In genomic region chr8:106226589-106226988, GRCm38 (mm10) we compare ENCODE assay signal across 8 mouse cellular contexts. TPM values are rescaled to one million over a fixed set of nuclear protein-coding genes. Genes with fewer than 3 reads are reported as not detected.
DNase-seq lines count a peak whose midpoint lies in the region; ATAC-seq lines count a peak whose summit lies in the region.

No protein-coding gene starts in this region.

- DNase-seq in forebrain, embryonic 11.5 days (ENCODE audit: low spot score): peak; percentile 72
- DNase-seq in neural tube, embryonic 10.5 days (ENCODE audit: extremely low spot score, low spot score): peak; percentile 58
- peak; percentile 46 for DNase-seq in c-Kit-negative CD71-positive TER-119-positive erythroid progenitor cells, embryonic 14.5 days (ENCODE audit: low read depth, low spot score)
- peak; percentile 46 to 49 for DNase-seq in left cerebral cortex, postnatal 25 days (ENCODE audit: low spot score in 2 of 2)
- DNase-seq in retina, postnatal 1 day: peak; percentile 73

- H3K4me1 ChIP-seq in forebrain, embryonic 11.5 days (replicated peaks; ENCODE audit: control insufficient read depth, insufficient read depth, low read length): no peaks in the 10 kb centered on the region
- no peaks in the 10 kb centered on the region for H3K4me1 ChIP-seq in forebrain, embryonic 13.5 days
- no peaks in the 10 kb centered on the region for H3K4me1 ChIP-seq in neural tube, embryonic 15.5 days

- no peak overlapping the region for H3K27ac ChIP-seq in forebrain, embryonic 11.5 days (ENCODE audit: low read depth, low read length)
- H3K27ac ChIP-seq in forebrain, embryonic 13.5 days: no peak overlapping the region
- no peak overlapping the region for H3K27ac ChIP-seq in neural tube, embryonic 15.5 days (replicated peaks)

- H3K4me3 ChIP-seq in forebrain, embryonic 11.5 days (ENCODE audit: low read depth, low read length): no peak overlapping the region
- H3K4me3 ChIP-seq in forebrain, embryonic 13.5 days: no peak overlapping the region
- H3K4me3 ChIP-seq in neural tube, embryonic 15.5 days (replicated peaks): no peak overlapping the region

- no peak overlapping the region for H3K4me2 ChIP-seq in forebrain, embryonic 11.5 days (ENCODE audit: low read depth, low read length, severe bottlenecking)
- H3K4me2 ChIP-seq in forebrain, embryonic 13.5 days: no peak overlapping the region
- H3K4me2 ChIP-seq in neural tube, embryonic 15.5 days: no peak overlapping the region

- 48% methylated on average over 9 of the region's 9 CpGs for WGBS in forebrain, embryonic 11.5 days
- 43% methylated on average over 9 of the region's 9 CpGs for WGBS in forebrain, embryonic 13.5 days
- 45% methylated on average over 9 of the region's 9 CpGs for WGBS in neural tube, embryonic 15.5 days

- H3K27me3 ChIP-seq in forebrain, embryonic 11.5 days (ENCODE audit: control insufficient read depth, insufficient read depth, low read length): no peaks in the 10 kb centered on the region
- H3K27me3 ChIP-seq in forebrain, embryonic 13.5 days: no peaks in the 10 kb centered on the region
- H3K27me3 ChIP-seq in neural tube, embryonic 15.5 days (replicated peaks): no peaks in the 10 kb centered on the region

- H3K9me3 ChIP-seq in forebrain, embryonic 11.5 days (ENCODE audit: control insufficient read depth, low read length): no peaks in the 10 kb centered on the region
- no peaks in the 10 kb centered on the region for H3K9me3 ChIP-seq in forebrain, embryonic 13.5 days (replicated peaks)
- H3K9me3 ChIP-seq in neural tube, embryonic 15.5 days (replicated peaks): no peaks in the 10 kb centered on the region

- H3K36me3 ChIP-seq in forebrain, embryonic 11.5 days (ENCODE audit: control insufficient read depth, insufficient read depth, low read length): peaks cover 7% of the 10 kb centered on the region; the same call in 1 of the 2 replicates
- peaks cover 86% of the 10 kb centered on the region for H3K36me3 ChIP-seq in forebrain, embryonic 13.5 days (ENCODE audit: poor library complexity, severe bottlenecking)
- H3K36me3 ChIP-seq in neural tube, embryonic 15.5 days: peaks cover 64% of the 10 kb centered on the region

- intact Hi-C loops in left cerebral cortex, postnatal 25 days (cut with DNase I): loop anchor here (2.0 kb wide), 1 partner anchor 86 kb away; no protein-coding TSS in a partner anchor

- ATAC-seq in forebrain, embryonic 11.5 days (replicated peaks; ENCODE audit: low FRiP score): no peak
- no peak for ATAC-seq in forebrain, embryonic 13.5 days
- no peak for ATAC-seq in neural tube, embryonic 15.5 days (ENCODE audit: low FRiP score)
- peak; percentile 79 for ATAC-seq in erythroid progenitor cell, adult 5-6 weeks (replicated peaks; ENCODE audit: low FRiP score, poor library complexity, severe bottlenecking)

- H3K9ac ChIP-seq in forebrain, embryonic 11.5 days (ENCODE audit: low read length): no peak overlapping the region
- H3K9ac ChIP-seq in forebrain, embryonic 13.5 days: no peak overlapping the region
- H3K9ac ChIP-seq in neural tube, embryonic 15.5 days (replicated peaks): no peak overlapping the region

RNA-seq across cellular contexts. Expression of gene Prmt7, which starts 15.9 kb away (rescaled TPM):
- 68.8 and 73.1 TPM in 2 replicates for polyA plus RNA-seq in forebrain, embryonic 11.5 days (2014; fragmentation: Nextera tagmentation; extraction: Ambion mirVana)
- polyA plus RNA-seq in forebrain, embryonic 13.5 days (2015; fragmentation: Nextera tagmentation; extraction: Ambion mirVana): 50.4 and 57.8 TPM in 2 replicates
- polyA plus RNA-seq in neural tube, embryonic 15.5 days (2015; fragmentation: Nextera tagmentation; extraction: Ambion mirVana): 65.5 and 66.5 TPM in 2 replicates
- 0.84 and 1.8 TPM in 2 replicates for total RNA-seq in erythroid progenitor cell, adult 5-6 weeks (2015; ENCODE audit: low replicate concordance)
- 3.7 and 6.3 TPM in 2 replicates for total RNA-seq in erythroid progenitor cell, adult 5-6 weeks (2017; ENCODE audit: low replicate concordance)
- 10 to 100 TPM; 34.4 to 37.6 TPM for total RNA-seq in left cerebral cortex, postnatal 25 days (2021)

RNA-seq across cellular contexts. Expression of gene Slc7a6os, which starts 15.9 kb away (rescaled TPM):
- polyA plus RNA-seq in forebrain, embryonic 11.5 days (2014; fragmentation: Nextera tagmentation; extraction: Ambion mirVana): 44.1 and 46.8 TPM in 2 replicates
- 37.8 and 39.5 TPM in 2 replicates for polyA plus RNA-seq in forebrain, embryonic 13.5 days (2015; fragmentation: Nextera tagmentation; extraction: Ambion mirVana)
- 36.2 and 36.8 TPM in 2 replicates for polyA plus RNA-seq in neural tube, embryonic 15.5 days (2015; fragmentation: Nextera tagmentation; extraction: Ambion mirVana)
- 32.7 and 42.5 TPM in 2 replicates for total RNA-seq in erythroid progenitor cell, adult 5-6 weeks (2015; ENCODE audit: low replicate concordance)
- total RNA-seq in erythroid progenitor cell, adult 5-6 weeks (2017; ENCODE audit: low replicate concordance): 22.3 and 27.6 TPM in 2 replicates
- 10 to 100 TPM; 24.2 to 29.5 TPM for total RNA-seq in left cerebral cortex, postnatal 25 days (2021)

RNA-seq across cellular contexts. Expression of gene Slc7a6, which starts 57.9 kb away (rescaled TPM):
- 103 and 106 TPM in 2 replicates for polyA plus RNA-seq in forebrain, embryonic 11.5 days (2014; fragmentation: Nextera tagmentation; extraction: Ambion mirVana)
- polyA plus RNA-seq in forebrain, embryonic 13.5 days (2015; fragmentation: Nextera tagmentation; extraction: Ambion mirVana): 77.2 and 77.9 TPM in 2 replicates
- 55.6 and 61.5 TPM in 2 replicates for polyA plus RNA-seq in neural tube, embryonic 15.5 days (2015; fragmentation: Nextera tagmentation; extraction: Ambion mirVana)
- 1.4 and 3.4 TPM in 2 replicates for total RNA-seq in erythroid progenitor cell, adult 5-6 weeks (2015; ENCODE audit: low replicate concordance)
- 2.0 and 2.2 TPM in 2 replicates for total RNA-seq in erythroid progenitor cell, adult 5-6 weeks (2017; ENCODE audit: low replicate concordance)
- 10 to 100 TPM; 27.6 to 32.4 TPM for total RNA-seq in left cerebral cortex, postnatal 25 days (2021)
